Mouse (Mus musculus): ENCODE results near the gene Polr1b. TPM values are rescaled to one million over a fixed set of nuclear protein-coding genes. Genes with fewer than 3 reads are reported as not detected.

The Polr1b gene
- polyA plus RNA-seq, 2 experiments, result 5.3 to 14.0 TPM

DNA sequence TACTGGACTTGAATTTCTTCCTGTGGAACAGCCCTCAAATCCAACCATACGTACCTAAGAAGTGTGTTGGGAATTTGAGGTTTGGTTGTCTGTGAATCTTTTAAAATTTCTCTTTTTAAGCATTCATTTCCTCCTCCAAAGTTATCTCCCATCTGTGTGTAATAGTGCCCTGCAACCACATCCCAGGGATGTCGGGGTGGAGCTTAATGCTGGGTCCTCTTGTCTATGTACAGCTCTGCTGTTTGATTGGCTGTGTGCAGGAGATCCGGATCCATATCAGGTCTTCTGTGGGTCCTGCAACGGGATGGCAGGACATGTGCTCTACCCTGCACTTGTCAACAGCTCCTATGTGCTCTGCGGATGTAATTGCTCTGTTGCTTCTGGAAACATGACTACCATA lies 64.0 kb downstream of the Polr1b start:
- DNase-seq (ENCODE audit: low read depth in 3 of 3, low spot score in 3 of 3) (no peak), ATAC-seq (ENCODE audit: insufficient read depth) (no peak)
- Histone ChIP-seq H3K4me1 (replicated peaks; ENCODE audit: control insufficient read depth in 2 of 2, insufficient read depth in 2 of 2, low read length in 1 of 2) (0 out of 4 replicates have a peak, but pooled peaks cover 0 to 2% of the 10 kb centered on the region in 2 experiments), H3K36me3 (replicated peaks; ENCODE audit: control insufficient read depth, insufficient read depth, low read depth) (no peaks in the 10 kb centered on the region), H3K9me3 (ENCODE audit: control insufficient read depth, low read length) (no peaks in the 10 kb centered on the region), H3K4me2 (ENCODE audit: low read depth) (no peak overlapping the region), H3K4me3 (ENCODE audit: insufficient read depth in 1 of 2, low read depth in 2 of 2, low read length in 2 of 2) (no peak overlapping the region), H3K9ac (replicated peaks) (no peak overlapping the region), H3K27ac (no peak overlapping the region), H3K27me3 (ENCODE audit: control insufficient read depth, insufficient read depth, low read length) (no peaks in the 10 kb centered on the region)
- WGBS (ENCODE audit: insufficient replicate concordance), result 41% methylated on average over 5 of the region's 5 CpGs
- TF ChIP-seq EP300 (IDR thresholded peaks at IDR 0.05; ENCODE audit: low read depth), result no peak
- TF ChIP-seq CTCF (IDR thresholded peaks at IDR 0.05; ENCODE audit: low read depth), result no peak

DNA sequence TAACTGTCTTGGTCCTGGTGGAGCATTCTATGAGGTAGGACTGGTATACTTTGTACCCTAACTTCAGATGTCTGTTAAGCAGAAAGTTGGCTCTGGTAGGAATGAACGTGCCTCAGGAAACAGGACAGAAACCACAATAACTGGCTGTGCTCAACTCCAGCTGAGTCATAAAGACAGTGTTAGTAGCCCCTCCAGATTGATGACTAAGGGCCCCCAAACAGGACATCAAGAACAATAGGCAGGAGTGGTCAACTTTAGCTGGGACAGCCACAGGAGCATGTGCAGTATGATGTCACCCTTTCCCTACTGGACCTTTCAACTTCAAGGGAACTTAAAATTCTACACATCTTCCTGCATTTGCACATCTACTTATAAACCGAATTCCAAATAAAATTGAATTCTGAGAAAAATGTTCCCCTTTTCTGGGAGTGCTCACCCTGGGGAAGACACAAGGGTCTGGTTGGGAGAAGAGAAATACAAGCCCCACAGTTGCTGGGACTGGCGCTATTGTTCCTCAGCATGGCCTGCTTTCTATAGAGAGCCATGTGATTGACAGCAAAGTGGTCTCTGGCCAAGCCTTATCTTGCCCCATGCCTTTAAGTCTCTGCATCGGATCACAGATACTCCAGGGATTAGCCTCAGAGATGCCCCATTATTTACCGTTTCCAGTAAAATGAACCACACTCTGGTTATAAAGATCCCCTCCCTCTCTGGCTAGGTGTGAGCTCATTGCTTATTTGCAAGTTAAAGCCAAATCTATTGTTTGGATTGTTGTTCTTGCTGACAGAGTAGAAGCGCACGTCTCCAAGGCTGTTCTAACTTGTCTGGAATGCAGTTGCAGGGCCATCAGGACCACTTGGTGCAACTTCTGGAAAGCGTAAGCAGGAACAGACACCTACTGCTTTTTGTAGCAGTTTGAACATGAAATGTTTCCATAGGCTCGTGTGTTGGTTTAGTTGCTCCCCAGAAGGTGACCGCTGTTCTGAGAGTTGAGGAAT lies 66.0 kb downstream of the Polr1b start:
- TF ChIP-seq CTCF (IDR thresholded peaks at IDR 0.05; ENCODE audit: low read depth) (no peak), EP300 (IDR thresholded peaks at IDR 0.05; ENCODE audit: low read depth) (no peak)
- Histone ChIP-seq H3K4me3 (ENCODE audit: insufficient read depth in 1 of 2, low read depth in 2 of 2, low read length in 2 of 2) (no peak overlapping the region), H3K9me3 (ENCODE audit: control insufficient read depth, low read length) (no peaks in the 10 kb centered on the region), H3K27me3 (ENCODE audit: control insufficient read depth, insufficient read depth, low read length) (no peaks in the 10 kb centered on the region), H3K9ac (replicated peaks) (no peak overlapping the region), H3K36me3 (replicated peaks; ENCODE audit: control insufficient read depth, insufficient read depth, low read depth) (no peaks in the 10 kb centered on the region), H3K27ac (no peak overlapping the region), H3K4me2 (ENCODE audit: low read depth) (no peak overlapping the region), H3K4me1 (replicated peaks; ENCODE audit: control insufficient read depth in 2 of 2, insufficient read depth in 2 of 2, low read length in 1 of 2) (0 out of 4 replicates have a peak, but pooled peaks cover 0 to 2% of the 10 kb centered on the region in 2 experiments)
- ATAC-seq (ENCODE audit: insufficient read depth) (no peak), DNase-seq (ENCODE audit: low read depth in 3 of 3, low spot score in 3 of 3) (no peak)
- WGBS (ENCODE audit: insufficient replicate concordance), result 43% methylated on average over 10 of the region's 10 CpGs

DNA sequence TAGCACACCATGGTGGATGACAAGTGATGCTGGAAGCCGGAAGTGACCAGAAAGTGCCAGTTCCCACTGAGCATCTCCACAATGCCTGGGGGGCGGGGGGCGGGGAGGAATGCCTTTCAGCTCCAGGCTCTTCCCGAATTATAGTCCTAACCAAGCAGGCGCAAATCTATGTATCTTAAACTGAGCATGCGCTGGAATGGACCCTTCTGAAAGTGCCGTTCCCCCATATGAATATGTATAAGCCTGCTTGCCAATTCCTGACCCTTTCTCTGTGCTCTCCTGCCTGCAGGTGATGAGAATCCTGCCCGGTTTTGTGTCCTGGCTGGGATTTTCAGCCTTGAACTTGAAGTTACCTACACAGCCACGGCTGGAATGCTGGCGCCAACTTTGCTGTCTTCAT lies 72.6 kb downstream of the Polr1b start:
- no peak for TF ChIP-seq EP300 (IDR thresholded peaks at IDR 0.05; ENCODE audit: low read depth)
- TF ChIP-seq CTCF (IDR thresholded peaks at IDR 0.05; ENCODE audit: low read depth), result no peak
- WGBS (ENCODE audit: insufficient replicate concordance), result 57% methylated on average over 10 of the region's 10 CpGs
- Histone ChIP-seq H3K36me3 (replicated peaks; ENCODE audit: control insufficient read depth, insufficient read depth, low read depth) (no peaks in the 10 kb centered on the region), H3K9ac (replicated peaks) (no peak overlapping the region; the same call in 1 of the 2 replicates), H3K27me3 (ENCODE audit: control insufficient read depth, insufficient read depth, low read length) (no peaks in the 10 kb centered on the region), H3K27ac (no peak overlapping the region), H3K9me3 (ENCODE audit: control insufficient read depth, low read length) (no peaks in the 10 kb centered on the region), H3K4me2 (ENCODE audit: low read depth) (no peak overlapping the region), H3K4me1 (replicated peaks; ENCODE audit: control insufficient read depth in 2 of 2, insufficient read depth in 2 of 2, low read length in 1 of 2) (peaks cover 0 to 5% of the 10 kb centered on the region in 2 experiments; a peak in 1 of 4 replicates), H3K4me3 (ENCODE audit: insufficient read depth in 1 of 2, low read depth in 2 of 2, low read length in 2 of 2) (no peak overlapping the region)
- ATAC-seq (ENCODE audit: insufficient read depth) (no peak), DNase-seq (ENCODE audit: low read depth in 3 of 3, low spot score in 3 of 3) (no peak)

DNA sequence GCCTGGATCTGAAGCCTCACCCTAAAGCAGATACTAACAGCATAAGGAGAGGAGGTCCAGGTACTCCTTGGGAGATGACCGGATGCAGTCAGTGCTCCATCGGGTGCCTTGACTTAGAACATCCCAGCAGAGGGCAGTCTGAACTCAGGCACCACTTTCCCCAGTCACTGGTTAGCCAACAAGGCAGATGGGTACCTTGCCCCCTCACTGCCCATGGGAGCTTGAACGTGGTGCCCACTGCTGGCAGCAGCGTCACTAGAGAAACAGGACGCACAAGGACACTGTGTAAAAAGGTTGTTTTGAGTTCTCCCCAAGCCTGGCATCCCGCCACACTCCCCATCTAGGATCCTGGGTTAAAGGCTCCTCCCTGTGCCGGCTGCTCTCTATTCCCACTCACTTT lies 73.7 kb downstream of the Polr1b start:
- H3K4me2 ChIP-seq (ENCODE audit: low read depth), result no peak overlapping the region
- no peak for ATAC-seq (ENCODE audit: insufficient read depth)
- WGBS (ENCODE audit: insufficient replicate concordance), result 41% methylated on average over 7 of the region's 7 CpGs

DNA sequence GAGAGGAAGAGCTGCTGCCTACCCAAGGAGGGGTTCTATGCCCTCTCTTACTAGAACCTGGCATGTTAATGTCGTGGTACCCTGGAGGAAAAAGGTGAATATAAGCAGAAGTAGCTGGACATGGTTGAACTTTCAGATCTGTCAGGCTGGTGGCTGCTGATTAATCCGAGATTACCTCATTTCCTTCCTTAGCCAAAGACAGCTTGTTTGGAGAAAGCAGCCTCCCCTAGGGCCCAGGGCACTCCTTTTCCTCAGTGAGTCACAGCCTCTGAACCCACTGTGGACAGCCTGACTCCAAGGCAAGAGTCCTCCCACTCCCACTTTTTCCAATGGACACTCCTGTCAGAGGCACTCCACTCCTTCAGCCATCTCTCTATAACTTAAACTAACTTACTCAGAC lies 74.8 kb downstream of the Polr1b start:
- Histone ChIP-seq H3K4me2 (ENCODE audit: low read depth) (no peak overlapping the region), H3K9me3 (ENCODE audit: control insufficient read depth, low read length) (no peaks in the 10 kb centered on the region), H3K27ac (no peak overlapping the region), H3K4me3 (ENCODE audit: insufficient read depth in 1 of 2, low read depth in 2 of 2, low read length in 2 of 2) (no peak overlapping the region), H3K9ac (replicated peaks) (no peak overlapping the region), H3K4me1 (replicated peaks; ENCODE audit: control insufficient read depth in 2 of 2, insufficient read depth in 2 of 2, low read length in 1 of 2) (peaks cover 0 to 7% of the 10 kb centered on the region in 2 experiments; a peak in 1 of 4 replicates), H3K27me3 (ENCODE audit: control insufficient read depth, insufficient read depth, low read length) (no peaks in the 10 kb centered on the region), H3K36me3 (replicated peaks; ENCODE audit: control insufficient read depth, insufficient read depth, low read depth) (no peaks in the 10 kb centered on the region)
- no peak for TF ChIP-seq CTCF (IDR thresholded peaks at IDR 0.05; ENCODE audit: low read depth)
- no peak for TF ChIP-seq EP300 (IDR thresholded peaks at IDR 0.05; ENCODE audit: low read depth)
- 0 out of 2 replicates have a peak, but pooled peaks have one; percentile 5 for ATAC-seq (ENCODE audit: insufficient read depth)
- no peak for DNase-seq (ENCODE audit: low read depth in 3 of 3, low spot score in 3 of 3)
- 9% methylated on average over 2 of the region's 2 CpGs for WGBS (ENCODE audit: insufficient replicate concordance)

More for the DNA sequence above, 73.7 kb downstream of the Polr1b start:
- no peak overlapping the region for H3K27ac ChIP-seq
- H3K9ac ChIP-seq (replicated peaks), result no peak overlapping the region
- DNase-seq (ENCODE audit: low read depth in 3 of 3, low spot score in 3 of 3), result no peak
- peaks cover 0 to 7% of the 10 kb centered on the region in 2 experiments; a peak in 1 of 4 replicates for H3K4me1 ChIP-seq (replicated peaks; ENCODE audit: control insufficient read depth in 2 of 2, insufficient read depth in 2 of 2, low read length in 1 of 2)
- TF ChIP-seq EP300 (IDR thresholded peaks at IDR 0.05; ENCODE audit: low read depth) (no peak), CTCF (IDR thresholded peaks at IDR 0.05; ENCODE audit: low read depth) (peak; percentile 89)
- no peak overlapping the region for H3K4me3 ChIP-seq (ENCODE audit: insufficient read depth in 1 of 2, low read depth in 2 of 2, low read length in 2 of 2)
- no peaks in the 10 kb centered on the region for H3K27me3 ChIP-seq (ENCODE audit: control insufficient read depth, insufficient read depth, low read length)
- no peaks in the 10 kb centered on the region for H3K36me3 ChIP-seq (replicated peaks; ENCODE audit: control insufficient read depth, insufficient read depth, low read depth)
- H3K9me3 ChIP-seq (ENCODE audit: control insufficient read depth, low read length), result no peaks in the 10 kb centered on the region

Other genes starting within 250 kb of the Polr1b start
- 0.15 and 0.17 TPM in 2 replicates for gene Fbln7, start 238.0 kb upstream of the Polr1b start, polyA plus RNA-seq (2012; rRNA removed)
- gene Fbln7, start 238.0 kb upstream of the Polr1b start, polyA plus RNA-seq (2014; fragmentation: Nextera tagmentation; extraction: Ambion mirVana), result 0.33 TPM in 2 replicates
- 1.4 and 2.6 TPM in 2 replicates for gene Zc3h8, start 156.9 kb upstream of the Polr1b start, polyA plus RNA-seq (2012; rRNA removed)
- 2.4 and 3.0 TPM in 2 replicates for gene Zc3h8, start 156.9 kb upstream of the Polr1b start, polyA plus RNA-seq (2014; fragmentation: Nextera tagmentation; extraction: Ambion mirVana)
- 0.49 and 0.56 TPM in 2 replicates for gene Zc3h6, start 133.6 kb upstream of the Polr1b start, polyA plus RNA-seq (2012; rRNA removed)
- gene Zc3h6, start 133.6 kb upstream of the Polr1b start, polyA plus RNA-seq (2014; fragmentation: Nextera tagmentation; extraction: Ambion mirVana), result 0.75 and 0.76 TPM in 2 replicates
- 1.3 and 1.8 TPM in 2 replicates for gene Gm10762, start 133.3 kb upstream of the Polr1b start, polyA plus RNA-seq (2012; rRNA removed)
- 2.4 and 3.3 TPM in 2 replicates for gene Gm10762, start 133.3 kb upstream of the Polr1b start, polyA plus RNA-seq (2014; fragmentation: Nextera tagmentation; extraction: Ambion mirVana)
- gene Vinac1, start 52.8 kb upstream of the Polr1b start, polyA plus RNA-seq (2012; rRNA removed), result 0.01 and 0.03 TPM in 2 replicates
- 0.04 TPM in 1 of 2 replicates, not detected in the other for gene Vinac1, start 52.8 kb upstream of the Polr1b start, polyA plus RNA-seq (2014; fragmentation: Nextera tagmentation; extraction: Ambion mirVana)
- gene Ttl, start 35.1 kb upstream of the Polr1b start, polyA plus RNA-seq (2012; rRNA removed), result 1.1 and 1.2 TPM in 2 replicates
- 1.5 TPM in 2 replicates for gene Ttl, start 35.1 kb upstream of the Polr1b start, polyA plus RNA-seq (2014; fragmentation: Nextera tagmentation; extraction: Ambion mirVana)
- gene Chchd5, start 28.7 kb downstream of the Polr1b start, polyA plus RNA-seq (2012; rRNA removed), result 9.2 and 12.8 TPM in 2 replicates
- gene Chchd5, start 28.7 kb downstream of the Polr1b start, polyA plus RNA-seq (2014; fragmentation: Nextera tagmentation; extraction: Ambion mirVana), result 9.1 and 11.6 TPM in 2 replicates
- gene Slc20a1, start 97.8 kb downstream of the Polr1b start, polyA plus RNA-seq (2012; rRNA removed), result 37.7 and 50.7 TPM in 2 replicates
- gene Slc20a1, start 97.8 kb downstream of the Polr1b start, polyA plus RNA-seq (2014; fragmentation: Nextera tagmentation; extraction: Ambion mirVana), result 42.7 and 49.2 TPM in 2 replicates
- 7.0 and 11.0 TPM in 2 replicates for gene Ckap2l, start 196.2 kb downstream of the Polr1b start, polyA plus RNA-seq (2012; rRNA removed)
- gene Ckap2l, start 196.2 kb downstream of the Polr1b start, polyA plus RNA-seq (2014; fragmentation: Nextera tagmentation; extraction: Ambion mirVana), result 39.3 and 41.3 TPM in 2 replicates
- 1.8 and 2.5 TPM in 2 replicates for gene Il1a, start 209.0 kb downstream of the Polr1b start, polyA plus RNA-seq (2012; rRNA removed)
- gene Il1a, start 209.0 kb downstream of the Polr1b start, polyA plus RNA-seq (2014; fragmentation: Nextera tagmentation; extraction: Ambion mirVana), result 3.4 and 4.6 TPM in 2 replicates

Measured in liver, embryonic 14.5 days (tissue).